Mouse (Mus musculus) kidney, embryonic 14.5 days (tissue): ENCODE measurements at regions not wholly inside any gene's neighbourhood (a gene's known extent, or its start where the extent isn't known, plus 50 kb on each side); places are given as distances from the start of the nearest gene placed in this dataset.

ENCODE experiments used
- ATAC-seq: fragments of 200-750 bp; cut with Nextera tagmentation; 2 replicates; pipeline ENCODE4 v1.8.0; 2017; ENCODE audit warnings: moderate number of reproducible peaks, mild to moderate bottlenecking, moderate TSS enrichment, moderate library complexity; ENCODE audit not compliant: low FRiP score, low TSS enrichment
- H3K27ac ChIP-seq: fragments of 300-500 bp; sonication (generic); 2 replicates; pipeline ENCODE4 v1.5.1; 2014; ENCODE audit warnings: low read depth, mild to moderate bottlenecking, low read length, moderate library complexity, mixed read lengths
- H3K27me3 ChIP-seq: fragments of 300-500 bp; sonication (generic); 2 replicates; pipeline ENCODE4 v1.6.1; 2014; ENCODE audit warnings: mild to moderate bottlenecking, low read length; ENCODE audit not compliant: control insufficient read depth, insufficient read depth
- H3K36me3 ChIP-seq: fragments of 300-500 bp; sonication (generic); 2 replicates; pipeline ENCODE4 v1.6.1; 2014; ENCODE audit warnings: low read length, mixed read lengths; ENCODE audit not compliant: control insufficient read depth, insufficient read depth
- H3K4me1 ChIP-seq: fragments of 300-500 bp; sonication (generic); 2 replicates; pipeline ENCODE4 v1.6.1; 2014; ENCODE audit warnings: low read length, mixed read lengths; ENCODE audit not compliant: control insufficient read depth, insufficient read depth
- H3K4me2 ChIP-seq: fragments of 300-500 bp; sonication (generic); replicated peaks from 2 replicates; pipeline ENCODE4 v1.6.1; 2014; ENCODE audit warnings: low read depth, mild to moderate bottlenecking, low read length
- H3K4me3 ChIP-seq: fragments of 300-500 bp; sonication (generic); 2 replicates; pipeline ENCODE4 v1.5.1; 2014; ENCODE audit warnings: mild to moderate bottlenecking, low read length
- H3K9ac ChIP-seq: fragments of 300-500 bp; sonication (generic); 2 replicates; pipeline ENCODE4 v1.6.1; 2014; ENCODE audit warnings: low read depth, mild to moderate bottlenecking, low read length, moderate library complexity
- H3K9me3 ChIP-seq: fragments of 300-500 bp; sonication (generic); 2 replicates; pipeline ENCODE4 v1.6.1; 2016; ENCODE audit warnings: low read length; ENCODE audit not compliant: control insufficient read depth
- WGBS: fragments of 180-500 bp; shearing (Covaris S2); extraction: QIAGEN DNeasy Blood & Tissue Kit; methylation state at CpG from one replicate; pipeline ENCODE4 v1.1.7; 2014; 5-methylcytosine and 5-hydroxymethylcytosine counted together

GRCm38 (mm10) chr16:52601068-52601829, 147.4 kb upstream of the Alcam start:
- ATAC-seq: no peak
- Histone ChIP-seq H3K9me3 (no peaks in the 10 kb centered on the region), H3K27ac (no peak overlapping the region), H3K4me2 (no peak overlapping the region), H3K27me3 (no peaks in the 10 kb centered on the region), H3K9ac (no peak overlapping the region), H3K4me1 (no peaks in the 10 kb centered on the region), H3K4me3 (no peak overlapping the region), H3K36me3 (no peaks in the 10 kb centered on the region)
- WGBS: 88% methylated on average over 8 of the region's 8 CpGs

GRCm38 (mm10) chr16:52598232-52598631, 144.4 kb upstream of the Alcam start:
- ATAC-seq: peak; percentile 46; the same call in 1 of the 2 replicates
- Histone ChIP-seq H3K4me1 (no peaks in the 10 kb centered on the region), H3K27ac (no peak overlapping the region), H3K36me3 (no peaks in the 10 kb centered on the region), H3K4me2 (no peak overlapping the region), H3K9me3 (no peaks in the 10 kb centered on the region), H3K27me3 (no peaks in the 10 kb centered on the region), H3K9ac (no peak overlapping the region), H3K4me3 (no peak overlapping the region)
- WGBS: 86% methylated on average over 1 of the region's 1 CpGs

DNA sequence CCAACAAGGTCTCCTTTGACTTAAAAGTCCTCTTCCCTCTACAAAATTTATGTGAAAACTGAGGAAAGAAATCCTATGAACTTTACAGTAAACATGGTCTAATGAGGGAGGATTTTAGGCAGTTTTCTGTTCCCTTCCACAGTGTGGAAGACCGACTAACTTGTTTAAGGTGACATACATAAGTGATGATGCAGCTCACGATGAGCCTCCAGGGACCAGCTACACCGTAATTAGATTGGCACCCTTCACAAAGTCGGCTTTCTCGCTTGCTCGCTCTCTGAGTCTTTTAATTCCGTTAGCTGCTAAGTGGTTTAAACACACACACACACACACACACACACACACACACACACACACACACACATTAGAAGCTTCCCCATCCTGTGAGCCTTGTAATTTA, 143.3 kb upstream of the Alcam start:
- WGBS: 81% methylated on average over 7 of the region's 7 CpGs
- no peak for ATAC-seq
- H3K36me3 ChIP-seq: no peaks in the 10 kb centered on the region
- H3K4me1 ChIP-seq: no peaks in the 10 kb centered on the region
- H3K27me3 ChIP-seq: no peaks in the 10 kb centered on the region
- H3K27ac ChIP-seq: no peak overlapping the region
- no peak overlapping the region for H3K4me3 ChIP-seq
- no peak overlapping the region for H3K9ac ChIP-seq
- no peaks in the 10 kb centered on the region for H3K9me3 ChIP-seq
- H3K4me2 ChIP-seq: no peak overlapping the region

DNA sequence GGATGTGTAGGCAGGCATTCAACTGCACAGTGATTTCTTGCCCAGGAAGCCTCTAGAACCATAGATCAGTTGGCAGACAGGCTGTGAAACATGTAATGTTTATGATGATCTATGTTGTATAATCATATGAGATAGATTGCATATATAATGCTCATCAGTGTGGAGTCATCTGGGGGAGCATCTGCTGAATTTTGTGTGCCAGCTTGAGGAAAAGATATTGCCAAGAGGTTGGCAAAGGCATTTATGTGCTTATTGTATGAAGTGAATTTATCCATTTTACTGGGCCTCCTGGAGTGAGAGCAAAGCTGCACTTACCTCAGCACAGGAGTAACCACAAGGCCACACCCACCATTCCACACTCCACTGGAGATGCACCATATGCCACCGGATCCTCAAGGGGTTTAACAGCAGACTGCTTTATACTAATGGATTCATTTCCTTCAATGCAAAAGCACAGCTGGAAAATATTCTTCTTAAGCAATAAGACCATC, 134.5 kb upstream of the Alcam start:
- H3K9ac ChIP-seq: no peak overlapping the region
- no peak; the same call in 1 of the 2 replicates for ATAC-seq
- no peak overlapping the region for H3K27ac ChIP-seq
- H3K36me3 ChIP-seq: no peaks in the 10 kb centered on the region
- H3K9me3 ChIP-seq: no peaks in the 10 kb centered on the region
- H3K4me2 ChIP-seq: no peak overlapping the region
- H3K4me1 ChIP-seq: no peaks in the 10 kb centered on the region
- 32% methylated on average over 1 of the region's 1 CpGs for WGBS
- H3K27me3 ChIP-seq: no peaks in the 10 kb centered on the region
- no peak overlapping the region for H3K4me3 ChIP-seq

GRCm38 (mm10) chr16:52569078-52569477, 115.2 kb upstream of the Alcam start:
- H3K4me2 ChIP-seq: no peak overlapping the region
- H3K27ac ChIP-seq: no peak overlapping the region
- WGBS: 76% methylated on average over 2 of the region's 2 CpGs
- H3K36me3 ChIP-seq: no peaks in the 10 kb centered on the region
- ATAC-seq: no peak
- no peak overlapping the region for H3K4me3 ChIP-seq
- H3K27me3 ChIP-seq: no peaks in the 10 kb centered on the region
- no peaks in the 10 kb centered on the region for H3K4me1 ChIP-seq
- H3K9ac ChIP-seq: no peak overlapping the region
- no peaks in the 10 kb centered on the region for H3K9me3 ChIP-seq

- H3K27me3 ChIP-seq: no peaks in the 10 kb centered on the region
- no peak overlapping the region for H3K4me2 ChIP-seq
- no peaks in the 10 kb centered on the region for H3K9me3 ChIP-seq
- H3K36me3 ChIP-seq: no peaks in the 10 kb centered on the region
- H3K4me1 ChIP-seq: no peaks in the 10 kb centered on the region
- WGBS: 90% methylated on average over 1 of the region's 1 CpGs
- ATAC-seq: no peak
- no peak overlapping the region for H3K9ac ChIP-seq
- no peak overlapping the region for H3K27ac ChIP-seq
- no peak overlapping the region for H3K4me3 ChIP-seq
Observed at GRCm38 (mm10) chr16:52536278-52536677, 82.4 kb upstream of the Alcam start.

- Histone ChIP-seq H3K27ac (no peak overlapping the region), H3K36me3 (no peaks in the 10 kb centered on the region), H3K9ac (no peak overlapping the region), H3K4me1 (no peaks in the 10 kb centered on the region), H3K4me3 (no peak overlapping the region), H3K9me3 (no peaks in the 10 kb centered on the region), H3K4me2 (no peak overlapping the region), H3K27me3 (no peaks in the 10 kb centered on the region)
- 62% methylated on average over 1 of the region's 1 CpGs for WGBS
- no peak for ATAC-seq
Observed at GRCm38 (mm10) chr16:52534601-52535000, 80.7 kb upstream of the Alcam start.

GRCm38 (mm10) chr16:52532475-52533083, 78.7 kb upstream of the Alcam start:
- no peaks in the 10 kb centered on the region for H3K36me3 ChIP-seq
- H3K4me1 ChIP-seq: no peaks in the 10 kb centered on the region
- no peaks in the 10 kb centered on the region for H3K9me3 ChIP-seq
- H3K27me3 ChIP-seq: no peaks in the 10 kb centered on the region
- WGBS: 85% methylated on average over 1 of the region's 1 CpGs
- no peak overlapping the region for H3K9ac ChIP-seq
- no peak for ATAC-seq
- no peak overlapping the region for H3K4me3 ChIP-seq
- H3K4me2 ChIP-seq: no peak overlapping the region
- H3K27ac ChIP-seq: no peak overlapping the region
